Mouse (Mus musculus): ENCODE measurements around the gene Traf4. TPM values are rescaled to one million over a fixed set of nuclear protein-coding genes. Genes with fewer than 3 reads are reported as not detected.
A peak's percentile ranks its signal among the peaks of the same experiment; 100 is the strongest.
"Not testable (repeated sequence)": the region's sequence is repeated elsewhere in the genome, so short reads cannot be mapped to it uniquely, and the experiment has no call there.

Traf4 gene
- polyA plus RNA-seq, 1 experiment = 99.8 TPM

GRCm38 (mm10) chr11:78194411-78195100 lies 29.2 kb upstream of the Traf4 start:
- Histone ChIP-seq H3K36me3 (ENCODE audit: control insufficient read depth, insufficient read depth) (peaks cover 57% of the 10 kb centered on the region), H3K27me3 (ENCODE audit: control insufficient read depth, insufficient read depth, insufficient read length) (no peaks in the 10 kb centered on the region), H3ac (ENCODE audit: control insufficient read depth, insufficient read length, low read depth) (no peak overlapping the region), H3K4me3 (ENCODE audit: insufficient read depth, poor library complexity, severe bottlenecking) (no peak overlapping the region), H3K79me2 (ENCODE audit: control insufficient read depth, insufficient read depth) (peaks cover 21% of the 10 kb centered on the region), H3K79me3 (ENCODE audit: low read depth) (peaks cover 11% of the 10 kb centered on the region)
- TF ChIP-seq CTCF (IDR thresholded peaks at IDR 0.05; ENCODE audit: control insufficient read depth, insufficient read depth, insufficient read length) (no peak), FOSL1 (IDR thresholded peaks at IDR 0.05; ENCODE audit: insufficient read depth, low read length, poor library complexity, severe bottlenecking) (no peak), MYOG (IDR thresholded peaks at IDR 0.05; ENCODE audit: control insufficient read depth, extremely low read depth, insufficient read length) (no peak), MAX (IDR thresholded peaks at IDR 0.05) (no peak), MYOD1 (IDR thresholded peaks at IDR 0.05; ENCODE audit: control insufficient read depth, insufficient read length, low read depth) (no peak), USF1 (IDR thresholded peaks at IDR 0.05; ENCODE audit: low read depth) (no peak)

- no peak for TF ChIP-seq FOSL1 (IDR thresholded peaks at IDR 0.05; ENCODE audit: insufficient read depth, low read length, poor library complexity, severe bottlenecking)
- TF ChIP-seq CTCF (IDR thresholded peaks at IDR 0.05; ENCODE audit: control insufficient read depth, insufficient read depth, insufficient read length) = no peak
- TF ChIP-seq MYOD1 (IDR thresholded peaks at IDR 0.05; ENCODE audit: control insufficient read depth, insufficient read length, low read depth) = no peak
- TF ChIP-seq USF1 (IDR thresholded peaks at IDR 0.05; ENCODE audit: low read depth) = no peak
- no peak for TF ChIP-seq CEBPB (IDR thresholded peaks at IDR 0.05; ENCODE audit: low read depth)
- TF ChIP-seq MAX (IDR thresholded peaks at IDR 0.05) = no peak
- TF ChIP-seq MYOG (IDR thresholded peaks at IDR 0.05; ENCODE audit: control insufficient read depth, extremely low read depth, insufficient read length) = no peak
- peaks cover 57% of the 10 kb centered on the region for H3K36me3 ChIP-seq (ENCODE audit: control insufficient read depth, insufficient read depth)
- H3K27me3 ChIP-seq (ENCODE audit: control insufficient read depth, insufficient read depth, insufficient read length) = no peaks in the 10 kb centered on the region
- H3K79me2 ChIP-seq (ENCODE audit: control insufficient read depth, insufficient read depth) = peaks cover 35% of the 10 kb centered on the region
- peaks cover 11% of the 10 kb centered on the region for H3K79me3 ChIP-seq (ENCODE audit: low read depth)
- H3K4me3 ChIP-seq (ENCODE audit: insufficient read depth, poor library complexity, severe bottlenecking) = no peak within 1 kb of the TSS
- no peak within 1 kb of the TSS for H3ac ChIP-seq (ENCODE audit: control insufficient read depth, insufficient read length, low read depth)
These were observed 27.7 kb upstream of the Traf4 start, which contains the start of gene Proca1 for GRCm38 (mm10) chr11:78193113-78193512. Gene Proca1 (plus strand): TSS chr11:78193392.

- TF ChIP-seq MYOG (IDR thresholded peaks at IDR 0.05; ENCODE audit: control insufficient read depth, extremely low read depth, insufficient read length) (no peak), MYOD1 (IDR thresholded peaks at IDR 0.05; ENCODE audit: control insufficient read depth, insufficient read length, low read depth) (no peak), MAX (IDR thresholded peaks at IDR 0.05) (no peak), FOSL1 (IDR thresholded peaks at IDR 0.05; ENCODE audit: insufficient read depth, low read length, poor library complexity, severe bottlenecking) (no peak), CTCF (IDR thresholded peaks at IDR 0.05; ENCODE audit: control insufficient read depth, insufficient read depth, insufficient read length) (no peak), USF1 (IDR thresholded peaks at IDR 0.05; ENCODE audit: low read depth) (no peak), CEBPB (IDR thresholded peaks at IDR 0.05; ENCODE audit: low read depth) (no peak)
- Histone ChIP-seq H3ac (ENCODE audit: control insufficient read depth, insufficient read length, low read depth) (no peak overlapping the region), H3K27me3 (ENCODE audit: control insufficient read depth, insufficient read depth, insufficient read length) (no peaks in the 10 kb centered on the region), H3K4me3 (ENCODE audit: insufficient read depth, poor library complexity, severe bottlenecking) (no peak overlapping the region), H3K36me3 (ENCODE audit: control insufficient read depth, insufficient read depth) (peaks cover 52% of the 10 kb centered on the region), H3K79me2 (ENCODE audit: control insufficient read depth, insufficient read depth) (peaks cover 45% of the 10 kb centered on the region), H3K79me3 (ENCODE audit: low read depth) (peaks cover 11% of the 10 kb centered on the region)
These were observed 24.7 kb upstream of the Traf4 start for GRCm38 (mm10) chr11:78190041-78190440.

GRCm38 (mm10) chr11:78189234-78190040 lies 24.0 kb upstream of the Traf4 start:
- Histone ChIP-seq H3K79me3 (ENCODE audit: low read depth) (peaks cover 11% of the 10 kb centered on the region), H3K27me3 (ENCODE audit: control insufficient read depth, insufficient read depth, insufficient read length) (no peaks in the 10 kb centered on the region), H3ac (ENCODE audit: control insufficient read depth, insufficient read length, low read depth) (peak overlapping the region; percentile 80), H3K36me3 (ENCODE audit: control insufficient read depth, insufficient read depth) (peaks cover 46% of the 10 kb centered on the region), H3K4me3 (ENCODE audit: insufficient read depth, poor library complexity, severe bottlenecking) (peak overlapping the region; percentile 82), H3K79me2 (ENCODE audit: control insufficient read depth, insufficient read depth) (peaks cover 46% of the 10 kb centered on the region)
- TF ChIP-seq MAX (IDR thresholded peaks at IDR 0.05) = peak; percentile 32
- no peak for TF ChIP-seq FOSL1 (IDR thresholded peaks at IDR 0.05; ENCODE audit: insufficient read depth, low read length, poor library complexity, severe bottlenecking)

- peak within 1 kb of the TSS; percentile 82 for H3K4me3 ChIP-seq (ENCODE audit: insufficient read depth, poor library complexity, severe bottlenecking)
- peaks cover 37% of the 10 kb centered on the region for H3K36me3 ChIP-seq (ENCODE audit: control insufficient read depth, insufficient read depth)
- H3K79me2 ChIP-seq (ENCODE audit: control insufficient read depth, insufficient read depth) = peaks cover 51% of the 10 kb centered on the region
- TF ChIP-seq MAX (IDR thresholded peaks at IDR 0.05) = peak; percentile 42
- TF ChIP-seq MYOD1 (IDR thresholded peaks at IDR 0.05; ENCODE audit: control insufficient read depth, insufficient read length, low read depth) = no peak
- no peak for TF ChIP-seq MYOG (IDR thresholded peaks at IDR 0.05; ENCODE audit: control insufficient read depth, extremely low read depth, insufficient read length)
- peak; percentile 52 for TF ChIP-seq USF1 (IDR thresholded peaks at IDR 0.05; ENCODE audit: low read depth)
- no peak for TF ChIP-seq FOSL1 (IDR thresholded peaks at IDR 0.05; ENCODE audit: insufficient read depth, low read length, poor library complexity, severe bottlenecking)
- TF ChIP-seq CEBPB (IDR thresholded peaks at IDR 0.05; ENCODE audit: low read depth) = peak; percentile 40
- no peak for TF ChIP-seq CTCF (IDR thresholded peaks at IDR 0.05; ENCODE audit: control insufficient read depth, insufficient read depth, insufficient read length)
- H3ac ChIP-seq (ENCODE audit: control insufficient read depth, insufficient read length, low read depth) = peak within 1 kb of the TSS; percentile 80
- peaks cover 11% of the 10 kb centered on the region for H3K79me3 ChIP-seq (ENCODE audit: low read depth)
- no peaks in the 10 kb centered on the region for H3K27me3 ChIP-seq (ENCODE audit: control insufficient read depth, insufficient read depth, insufficient read length)
These were observed 23.2 kb upstream of the Traf4 start, which contains the start of gene Rab34 for GRCm38 (mm10) chr11:78188331-78189233. Gene Rab34 (plus strand): TSS chr11:78188430.

- Histone ChIP-seq H3K36me3 (ENCODE audit: control insufficient read depth, insufficient read depth) (peaks cover 30% of the 10 kb centered on the region), H3K79me2 (ENCODE audit: control insufficient read depth, insufficient read depth) (peaks cover 69% of the 10 kb centered on the region), H3K79me3 (ENCODE audit: low read depth) (peaks cover 26% of the 10 kb centered on the region)
- H3K27me3 ChIP-seq (ENCODE audit: control insufficient read depth, insufficient read depth, insufficient read length); H3K4me3 ChIP-seq (ENCODE audit: insufficient read depth, poor library complexity, severe bottlenecking); H3ac ChIP-seq (ENCODE audit: control insufficient read depth, insufficient read length, low read depth): not testable (repeated sequence)
These were observed 19.3 kb upstream of the Traf4 start for GRCm38 (mm10) chr11:78184702-78185101.
